Mouse (Mus musculus): ENCODE measurements around the gene Otud7a. TPM values are rescaled to one million over a fixed set of nuclear protein-coding genes. Genes with fewer than 3 reads are reported as not detected.
A peak's percentile ranks its signal among the peaks of the same experiment; 100 is the strongest.
"Not testable (repeated sequence)": the region's sequence is repeated elsewhere in the genome, so short reads cannot be mapped to it uniquely, and the experiment has no call there.

The Otud7a gene
- polyA plus RNA-seq, 1 experiment, result 52.1 TPM

- Histone ChIP-seq H3K4me1 (ENCODE audit: control insufficient read depth, insufficient read depth, low read length) (peaks cover 8% of the 10 kb centered on the region), H3K4me3 (ENCODE audit: insufficient read depth, low read length) (no peak overlapping the region), H3K27ac (ENCODE audit: insufficient read depth, low read length) (0 out of 2 replicates have a peak overlapping the region, but pooled peaks have one; percentile 13)
- TF ChIP-seq CTCF (IDR thresholded peaks at IDR 0.05; ENCODE audit: extremely low read depth, insufficient read depth, low read length), result no peak
- no peak for TF ChIP-seq POLR2A (IDR thresholded peaks at IDR 0.05; ENCODE audit: extremely low read depth, insufficient read depth, low read length)
These were observed 224.4 kb downstream of the Otud7a start for GRCm38 (mm10) chr7:63668951-63669350.

DNA sequence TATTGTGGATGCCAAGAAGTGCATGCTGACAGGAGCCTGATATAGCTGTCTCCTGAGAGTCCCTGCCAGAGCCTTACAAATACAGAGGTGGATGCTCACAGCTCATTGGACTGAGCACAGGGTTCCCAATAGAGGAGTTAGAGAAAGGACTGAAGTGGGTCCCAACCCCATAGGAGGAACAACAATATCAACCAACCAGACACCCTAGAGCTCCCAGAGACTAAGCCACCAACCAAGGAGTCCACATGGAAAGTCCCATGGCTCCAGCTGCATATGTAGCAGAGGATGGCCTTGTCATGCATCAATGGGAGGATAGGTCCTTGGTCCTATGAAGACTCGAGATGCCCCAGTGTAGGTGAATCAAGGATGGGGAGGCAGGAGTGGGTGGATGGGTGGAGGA, 226.4 kb downstream of the Otud7a start:
- not testable (repeated sequence) for H3K4me1 ChIP-seq (ENCODE audit: control insufficient read depth, insufficient read depth, low read length); H3K4me3 ChIP-seq (ENCODE audit: insufficient read depth, low read length); H3K27ac ChIP-seq (ENCODE audit: insufficient read depth, low read length)

DNA sequence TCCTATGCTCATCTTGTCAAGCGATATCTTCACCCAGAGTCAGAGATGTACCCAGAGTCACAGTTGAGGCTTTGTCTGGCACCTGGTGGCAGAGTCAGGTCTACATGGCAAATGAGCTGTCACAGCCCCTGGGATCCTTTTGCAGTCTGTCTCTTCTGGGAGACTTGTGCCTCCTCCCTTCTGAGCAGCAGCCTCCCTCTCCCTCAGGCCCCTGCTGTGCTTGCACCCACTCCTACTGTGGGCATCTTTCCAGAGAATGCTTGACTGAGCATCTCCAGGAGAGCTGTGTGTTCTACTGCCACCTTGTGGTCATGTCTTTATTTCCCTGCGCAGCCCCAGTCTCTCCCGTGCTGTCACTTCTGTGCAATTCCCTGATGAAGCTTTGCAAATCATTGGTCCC, 227.4 kb downstream of the Otud7a start:
- Histone ChIP-seq H3K4me1 (ENCODE audit: control insufficient read depth, insufficient read depth, low read length) (peaks cover 10% of the 10 kb centered on the region), H3K4me3 (ENCODE audit: insufficient read depth, low read length) (no peak overlapping the region), H3K27ac (ENCODE audit: insufficient read depth, low read length) (no peak overlapping the region)
- peak; percentile 79 for TF ChIP-seq CTCF (IDR thresholded peaks at IDR 0.05; ENCODE audit: extremely low read depth, insufficient read depth, low read length)
- no peak for TF ChIP-seq POLR2A (IDR thresholded peaks at IDR 0.05; ENCODE audit: extremely low read depth, insufficient read depth, low read length)

- no peak for TF ChIP-seq CTCF (IDR thresholded peaks at IDR 0.05; ENCODE audit: extremely low read depth, insufficient read depth, low read length)
- TF ChIP-seq POLR2A (IDR thresholded peaks at IDR 0.05; ENCODE audit: extremely low read depth, insufficient read depth, low read length), result no peak
- H3K4me3 ChIP-seq (ENCODE audit: insufficient read depth, low read length), result no peak overlapping the region
- peaks cover 8% of the 10 kb centered on the region for H3K4me1 ChIP-seq (ENCODE audit: control insufficient read depth, insufficient read depth, low read length)
- no peak overlapping the region for H3K27ac ChIP-seq (ENCODE audit: insufficient read depth, low read length)
These were observed 232.1 kb downstream of the Otud7a start for GRCm38 (mm10) chr7:63676631-63677030.

- TF ChIP-seq POLR2A (IDR thresholded peaks at IDR 0.05; ENCODE audit: extremely low read depth, insufficient read depth, low read length) (no peak), CTCF (IDR thresholded peaks at IDR 0.05; ENCODE audit: extremely low read depth, insufficient read depth, low read length) (no peak)
- Histone ChIP-seq H3K4me3 (ENCODE audit: insufficient read depth, low read length) (no peak overlapping the region), H3K27ac (ENCODE audit: insufficient read depth, low read length) (no peak overlapping the region), H3K4me1 (ENCODE audit: control insufficient read depth, insufficient read depth, low read length) (peaks cover 8% of the 10 kb centered on the region)
These were observed 232.6 kb downstream of the Otud7a start for GRCm38 (mm10) chr7:63677149-63677548.

- no peak overlapping the region for H3K4me3 ChIP-seq (ENCODE audit: insufficient read depth, low read length)
- TF ChIP-seq POLR2A (IDR thresholded peaks at IDR 0.05; ENCODE audit: extremely low read depth, insufficient read depth, low read length), result no peak
- no peak for TF ChIP-seq CTCF (IDR thresholded peaks at IDR 0.05; ENCODE audit: extremely low read depth, insufficient read depth, low read length)
- H3K4me1 ChIP-seq (ENCODE audit: control insufficient read depth, insufficient read depth, low read length), result 0 out of 2 replicates have a peak, but pooled peaks cover 2% of the 10 kb centered on the region
- no peak overlapping the region for H3K27ac ChIP-seq (ENCODE audit: insufficient read depth, low read length)
These were observed 242.5 kb downstream of the Otud7a start for GRCm38 (mm10) chr7:63687056-63687455.

DNA sequence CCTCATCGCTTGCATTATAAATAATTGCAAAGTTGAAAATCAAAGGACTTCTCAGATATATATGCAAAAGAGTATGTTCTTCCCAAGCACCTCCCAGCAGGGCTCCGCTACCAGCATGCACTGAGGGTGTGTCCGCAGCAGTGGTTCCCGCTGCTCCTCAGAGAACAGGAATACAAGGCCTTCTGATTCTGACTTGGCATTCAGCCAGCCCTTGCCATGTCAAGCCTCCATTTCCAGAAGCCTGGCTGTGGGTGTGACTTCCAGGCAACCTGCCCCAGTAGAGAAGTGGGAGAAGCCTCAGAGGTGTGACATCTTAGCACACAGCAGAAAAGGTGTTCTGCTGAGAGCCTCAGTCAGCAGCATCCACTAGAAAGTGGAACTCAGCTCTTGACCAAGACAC, 253.4 kb downstream of the Otud7a start:
- Histone ChIP-seq H3K4me3 (ENCODE audit: insufficient read depth, low read length) (no peak overlapping the region), H3K27ac (ENCODE audit: insufficient read depth, low read length) (no peak overlapping the region), H3K4me1 (ENCODE audit: control insufficient read depth, insufficient read depth, low read length) (no peaks in the 10 kb centered on the region)
- TF ChIP-seq CTCF (IDR thresholded peaks at IDR 0.05; ENCODE audit: extremely low read depth, insufficient read depth, low read length), result no peak
- no peak for TF ChIP-seq POLR2A (IDR thresholded peaks at IDR 0.05; ENCODE audit: extremely low read depth, insufficient read depth, low read length)

GRCm38 (mm10) chr7:63717903-63718302, 273.4 kb downstream of the Otud7a start:
- no peak overlapping the region for H3K4me3 ChIP-seq (ENCODE audit: insufficient read depth, low read length)
- H3K27ac ChIP-seq (ENCODE audit: insufficient read depth, low read length), result no peak overlapping the region
- TF ChIP-seq CTCF (IDR thresholded peaks at IDR 0.05; ENCODE audit: extremely low read depth, insufficient read depth, low read length), result no peak
- no peak for TF ChIP-seq POLR2A (IDR thresholded peaks at IDR 0.05; ENCODE audit: extremely low read depth, insufficient read depth, low read length)
- no peaks in the 10 kb centered on the region; the same call in 1 of the 2 replicates for H3K4me1 ChIP-seq (ENCODE audit: control insufficient read depth, insufficient read depth, low read length)

DNA sequence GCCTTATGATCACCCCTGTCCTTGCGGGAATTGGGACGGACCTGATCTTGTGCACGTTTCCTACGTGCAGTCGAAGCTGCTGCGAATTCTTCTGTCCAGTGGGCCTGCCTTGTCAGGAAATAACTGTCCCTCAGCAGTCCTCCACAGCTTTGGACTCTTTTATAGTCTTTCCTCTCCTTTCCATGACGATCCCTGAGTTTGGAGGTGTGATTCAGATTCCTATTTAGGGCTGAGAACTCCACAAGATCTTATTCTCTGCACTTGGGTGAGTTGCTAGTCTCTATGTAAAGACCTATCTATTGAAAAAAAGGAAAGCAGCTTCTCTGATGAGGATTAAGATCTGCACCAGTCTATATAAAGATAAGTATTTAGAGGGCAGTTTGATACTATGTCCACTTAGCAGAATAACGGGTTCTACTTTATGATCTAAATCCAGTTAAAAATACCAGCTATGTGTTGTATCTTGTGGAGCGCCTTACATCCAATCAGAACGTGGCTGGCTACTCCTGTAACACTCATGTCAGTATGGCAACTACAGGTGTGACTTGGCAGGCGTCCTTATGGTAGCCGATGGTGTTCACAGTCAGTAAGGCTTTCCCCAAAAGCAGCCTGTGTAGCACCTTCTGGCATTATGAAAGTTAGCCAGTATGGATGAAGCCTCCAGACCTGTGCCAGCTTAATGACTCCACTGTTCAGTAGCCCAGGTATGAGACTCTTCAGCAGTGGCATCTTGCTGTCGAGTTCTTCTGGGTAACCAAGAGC, 274.8 kb downstream of the Otud7a start:
- no peaks in the 10 kb centered on the region; the same call in 1 of the 2 replicates for H3K4me1 ChIP-seq (ENCODE audit: control insufficient read depth, insufficient read depth, low read length)
- no peak overlapping the region for H3K27ac ChIP-seq (ENCODE audit: insufficient read depth, low read length)
- no peak overlapping the region for H3K4me3 ChIP-seq (ENCODE audit: insufficient read depth, low read length)
- no peak for TF ChIP-seq CTCF (IDR thresholded peaks at IDR 0.05; ENCODE audit: extremely low read depth, insufficient read depth, low read length)
- no peak for TF ChIP-seq POLR2A (IDR thresholded peaks at IDR 0.05; ENCODE audit: extremely low read depth, insufficient read depth, low read length)

DNA sequence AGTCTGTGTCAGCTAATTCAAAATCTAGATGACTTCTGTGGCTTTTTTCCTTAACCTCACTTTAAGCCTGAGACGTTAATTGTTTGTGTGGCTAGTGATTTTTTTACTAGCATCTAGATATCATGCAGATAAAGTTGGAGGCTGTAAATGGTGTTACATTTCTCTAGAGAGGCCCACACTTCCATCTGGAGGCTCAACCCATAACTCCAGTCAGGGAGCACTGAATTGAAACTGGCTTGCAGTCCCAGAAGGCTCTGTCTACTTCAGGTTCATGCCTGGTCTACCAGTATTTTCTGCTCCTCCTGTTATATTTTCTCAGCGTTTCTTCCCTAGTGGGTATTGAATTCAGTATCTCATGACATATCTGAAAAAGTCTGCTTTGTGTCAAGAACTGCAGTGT, 276.1 kb downstream of the Otud7a start:
- no peak overlapping the region for H3K27ac ChIP-seq (ENCODE audit: insufficient read depth, low read length)
- H3K4me1 ChIP-seq (ENCODE audit: control insufficient read depth, insufficient read depth, low read length), result no peaks in the 10 kb centered on the region; the same call in 1 of the 2 replicates
- no peak overlapping the region for H3K4me3 ChIP-seq (ENCODE audit: insufficient read depth, low read length)
- TF ChIP-seq CTCF (IDR thresholded peaks at IDR 0.05; ENCODE audit: extremely low read depth, insufficient read depth, low read length) (no peak), POLR2A (IDR thresholded peaks at IDR 0.05; ENCODE audit: extremely low read depth, insufficient read depth, low read length) (no peak)
